In the genomic region with DNA sequence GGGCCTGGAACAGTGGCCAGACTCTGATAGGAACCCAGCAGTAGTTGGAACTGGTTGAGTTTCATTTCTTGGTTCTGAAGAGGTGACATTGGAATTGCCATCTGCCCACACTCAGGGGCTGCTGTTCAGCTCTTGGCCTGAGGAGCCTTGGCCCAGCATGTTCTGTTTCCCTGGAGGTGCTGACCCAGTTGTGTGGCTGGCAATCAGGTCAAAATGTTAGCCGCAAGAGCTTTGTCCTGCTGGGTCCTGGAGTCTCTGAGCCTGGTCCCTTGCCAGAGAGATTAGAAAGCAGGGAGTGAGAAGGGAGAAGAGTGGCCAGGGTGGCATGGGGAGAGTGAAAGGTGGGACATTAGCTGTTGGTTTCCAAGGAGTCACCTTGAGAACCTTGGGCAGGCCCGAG, we compare ENCODE assay signal across 14 mouse cellular contexts. TPM values are rescaled to one million over a fixed set of nuclear protein-coding genes. Genes with fewer than 3 reads are reported as not detected.
DNase-seq lines count a peak whose midpoint lies in the region; ATAC-seq lines count a peak whose summit lies in the region.
"Had no signal": no experiment of that assay in that cellular context is flagged by ENCODE, and none has a peak within 500 bp of the region (broad histone marks: within the 10 kb centered on the region; RNA-seq: fewer than 3 reads in every experiment).

No protein-coding gene starts in this region.

- no peaks in the 10 kb centered on the region for H3K9me3 ChIP-seq in heart, embryonic 10.5 days
- H3K9me3 ChIP-seq in stomach, embryonic 16.5 days (replicated peaks; ENCODE audit: control insufficient read depth, low read length), result no peaks in the 10 kb centered on the region
- H3K9me3 ChIP-seq: G1E; limb, embryonic 12.5 days; neural tube, embryonic 13.5 days had no signal

- WGBS in heart, embryonic 10.5 days, result 82% methylated on average over 2 of the region's 2 CpGs
- WGBS in stomach, embryonic 16.5 days, result 75% methylated on average over 2 of the region's 2 CpGs

- ATAC-seq in stomach, embryonic 16.5 days (ENCODE audit: insufficient read depth, low FRiP score), result no peak
- ATAC-seq: forebrain, postnatal 0 days; intestine, postnatal 0 days; midbrain, embryonic 16.5 days had no signal

- DNase-seq in cerebellum, adult 9-10 months, result peak; percentile 67
- DNase-seq in cerebellum, postnatal 4 days (ENCODE audit: low spot score in 2 of 2), result no peak
- peak; percentile 33 to 52 for DNase-seq in lung, adult 18-20 months
- DNase-seq in lung, postnatal 10 days, result no peak
- DNase-seq in heart, embryonic 10.5 days (ENCODE audit: low spot score), result no peak
- no peak for DNase-seq in urinary bladder, postnatal 4 days (ENCODE audit: low spot score in 2 of 2)
- DNase-seq: forebrain, postnatal 0 days; kidney, postnatal 36 days had no signal

- peaks cover 56% of the 10 kb centered on the region for H3K4me1 ChIP-seq in heart, embryonic 10.5 days
- H3K4me1 ChIP-seq in stomach, embryonic 16.5 days (ENCODE audit: control insufficient read depth, insufficient read depth, low read length), result peaks cover 44% of the 10 kb centered on the region

- H3K9ac ChIP-seq in stomach, embryonic 16.5 days (ENCODE audit: low read length), result 0 out of 2 replicates have a peak overlapping the region, but pooled peaks have one; percentile 32
- H3K9ac ChIP-seq: forebrain, postnatal 0 days; limb, embryonic 12.5 days; neural tube, embryonic 13.5 days had no signal

- H3K4me3 ChIP-seq in heart, embryonic 10.5 days, result no peak overlapping the region
- H3K4me3 ChIP-seq in stomach, embryonic 16.5 days (replicated peaks; ENCODE audit: low read length), result no peak overlapping the region
- H3K4me3 ChIP-seq: limb, embryonic 12.5 days; neural tube, embryonic 13.5 days had no signal

- peak overlapping the region; percentile 47; the same call in 1 of the 2 replicates for H3K27ac ChIP-seq in heart, embryonic 10.5 days
- H3K27ac ChIP-seq in stomach, embryonic 16.5 days (ENCODE audit: low read length), result peak overlapping the region; percentile 31
- H3K27ac ChIP-seq: limb, embryonic 12.5 days; neural tube, embryonic 13.5 days had no signal

- peak overlapping the region; percentile 2; the same call in 1 of the 2 replicates for H3K4me2 ChIP-seq in stomach, embryonic 16.5 days (ENCODE audit: low read depth, low read length)
- H3K4me2 ChIP-seq: limb, embryonic 12.5 days; neural tube, embryonic 13.5 days had no signal

- peaks cover 12% of the 10 kb centered on the region for H3K27me3 ChIP-seq in heart, embryonic 10.5 days (ENCODE audit: insufficient read depth, poor library complexity, severe bottlenecking)
- no peaks in the 10 kb centered on the region for H3K27me3 ChIP-seq in stomach, embryonic 16.5 days (ENCODE audit: control insufficient read depth, insufficient read depth, low read length)
- H3K27me3 ChIP-seq: limb, embryonic 12.5 days had no signal

- no peaks in the 10 kb centered on the region for H3K36me3 ChIP-seq in heart, embryonic 10.5 days
- H3K36me3 ChIP-seq in stomach, embryonic 16.5 days (ENCODE audit: control insufficient read depth, insufficient read depth, low read length), result no peaks in the 10 kb centered on the region
- H3K36me3 ChIP-seq: G1E; limb, embryonic 12.5 days; neural tube, embryonic 13.5 days had no signal

RNA-seq across cellular contexts. Expression of gene Baiap2, which starts 6.2 kb away (rescaled TPM):
- 11.6 and 13.1 TPM in 2 replicates for polyA plus RNA-seq in heart, embryonic 10.5 days (2016; fragmentation: Nextera tagmentation; extraction: Ambion mirVana)
- 41.4 and 52.6 TPM in 2 replicates for polyA plus RNA-seq in stomach, embryonic 16.5 days (2015; fragmentation: Nextera tagmentation; extraction: Ambion mirVana)

RNA-seq across cellular contexts. Expression of gene Chmp6, which starts 35.6 kb away (rescaled TPM):
- 86.7 and 96.6 TPM in 2 replicates for polyA plus RNA-seq in heart, embryonic 10.5 days (2016; fragmentation: Nextera tagmentation; extraction: Ambion mirVana)
- 80.1 and 82.0 TPM in 2 replicates for polyA plus RNA-seq in stomach, embryonic 16.5 days (2015; fragmentation: Nextera tagmentation; extraction: Ambion mirVana)

Comparison
In these comparisons a context has a peak if more than half of its experiments do, and no peak if none do; other contexts are left out.
1. DNase-seq: peak in cerebellum, adult 9-10 months (single experiment) and lung, adult 18-20 months (2 of 2); none in cerebellum, postnatal 4 days (0 of 2), lung, postnatal 10 days (single experiment), heart, embryonic 10.5 days (single experiment) and urinary bladder, postnatal 4 days (0 of 2).